Mouse (Mus musculus): ENCODE measurements at regions not wholly inside any gene's neighbourhood (a gene's known extent, or its start where the extent isn't known, plus 50 kb on each side); places are given as distances from the start of the nearest gene placed in this dataset.

DNA sequence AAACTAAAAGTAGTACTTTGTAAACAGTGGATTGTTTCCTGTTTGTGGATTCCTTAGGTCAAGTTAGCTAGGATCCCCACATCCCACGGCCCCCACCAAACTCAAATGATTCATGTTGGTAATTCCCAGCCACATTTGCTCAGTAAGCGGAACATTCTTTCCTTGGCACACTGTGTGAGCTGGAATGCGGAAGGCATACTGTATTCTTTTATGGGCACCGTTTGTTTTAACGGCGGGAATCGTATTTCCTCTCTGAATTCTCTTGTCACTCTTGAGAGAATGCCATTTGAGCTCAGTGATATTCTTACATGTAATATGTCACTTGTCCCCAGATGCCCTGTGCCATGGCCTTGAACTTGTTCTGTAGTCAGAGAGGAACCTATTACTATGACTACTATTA, 189.1 kb upstream of the Gm17509 start:
- H3K27me3 ChIP-seq (ENCODE audit: insufficient read depth, low read length), result no peaks in the 10 kb centered on the region
- H3K4me3 ChIP-seq (ENCODE audit: low read depth, low read length), result no peak overlapping the region
- no peak for TF ChIP-seq CTCF (IDR thresholded peaks at IDR 0.05; ENCODE audit: low read depth)
- H3K4me1 ChIP-seq (ENCODE audit: insufficient read depth), result no peaks in the 10 kb centered on the region
- 63% methylated on average over 7 of the region's 7 CpGs for WGBS
- H3K27ac ChIP-seq (ENCODE audit: low read depth), result no peak overlapping the region
- ATAC-seq (ENCODE audit: insufficient read depth), result no peak; the same call in 1 of the 2 replicates
- no peak overlapping the region for H3K4me2 ChIP-seq
- no peaks in the 10 kb centered on the region for H3K9me3 ChIP-seq (ENCODE audit: low read depth, low read length)
- no peak overlapping the region for H3K9ac ChIP-seq
- peak; percentile 39 for DNase-seq
- H3K36me3 ChIP-seq (ENCODE audit: insufficient read depth), result no peaks in the 10 kb centered on the region

DNA sequence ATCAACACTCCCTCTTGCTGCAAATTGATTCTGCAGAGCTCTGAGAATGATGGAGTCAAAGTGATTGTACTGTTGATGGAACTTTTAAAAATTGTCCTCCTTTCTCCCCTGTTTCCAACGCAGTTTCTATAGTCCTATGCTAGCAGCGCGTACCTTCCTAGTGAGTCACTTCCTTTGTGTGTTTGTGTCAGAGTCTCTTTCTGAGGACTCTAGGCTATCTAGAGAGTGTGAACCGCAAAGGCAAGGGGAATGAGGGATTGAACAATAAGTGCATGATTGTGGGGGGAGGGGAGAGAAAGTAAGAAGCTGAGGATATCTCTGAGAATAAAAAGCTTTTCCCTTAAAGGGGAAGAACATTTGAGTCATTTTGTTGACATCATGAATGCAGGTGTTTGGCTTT, 188.5 kb upstream of the Hcn1 start:
- ATAC-seq (ENCODE audit: insufficient read depth), result no peak
- TF ChIP-seq CTCF (IDR thresholded peaks at IDR 0.05; ENCODE audit: low read depth), result no peak

DNA sequence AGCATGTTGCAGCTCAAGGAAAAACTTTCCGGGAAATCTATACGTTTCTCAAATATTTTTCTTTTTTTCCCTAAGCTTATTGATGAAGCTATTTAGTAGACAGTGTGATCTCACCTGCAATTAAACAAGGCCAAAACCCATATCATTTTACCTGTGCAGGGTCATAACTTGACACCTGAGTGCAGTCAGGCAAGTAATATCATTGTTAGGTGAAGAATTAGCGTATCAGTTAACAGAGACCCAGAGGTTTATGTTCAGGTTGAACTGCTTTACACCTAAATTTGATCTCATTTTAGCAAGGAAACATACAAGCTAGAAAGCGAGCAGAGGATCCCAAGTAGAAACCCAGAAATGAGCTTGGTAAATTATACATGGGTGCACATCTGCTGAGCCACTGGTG, 178.6 kb upstream of the Hcn1 start:
- no peak for TF ChIP-seq CTCF (IDR thresholded peaks at IDR 0.05; ENCODE audit: low read depth)
- Histone ChIP-seq H3K36me3 (ENCODE audit: insufficient read depth) (no peaks in the 10 kb centered on the region), H3K27ac (ENCODE audit: low read depth) (no peak overlapping the region), H3K27me3 (ENCODE audit: insufficient read depth, low read length) (no peaks in the 10 kb centered on the region), H3K4me3 (ENCODE audit: low read depth, low read length) (no peak overlapping the region), H3K9ac (no peak overlapping the region), H3K4me1 (ENCODE audit: insufficient read depth) (no peaks in the 10 kb centered on the region), H3K4me2 (no peak overlapping the region), H3K9me3 (ENCODE audit: low read depth, low read length) (no peaks in the 10 kb centered on the region)
- DNase-seq (no peak), ATAC-seq (ENCODE audit: insufficient read depth) (no peak)
- 93% methylated on average over 4 of the region's 4 CpGs for WGBS

More for the DNA sequence above, 188.5 kb upstream of the Hcn1 start:
- no peaks in the 10 kb centered on the region for H3K36me3 ChIP-seq (ENCODE audit: insufficient read depth)
- DNase-seq, result no peak
- H3K27me3 ChIP-seq (ENCODE audit: insufficient read depth, low read length), result no peaks in the 10 kb centered on the region
- no peaks in the 10 kb centered on the region for H3K9me3 ChIP-seq (ENCODE audit: low read depth, low read length)
- no peak overlapping the region for H3K4me2 ChIP-seq
- H3K4me1 ChIP-seq (ENCODE audit: insufficient read depth), result no peaks in the 10 kb centered on the region
- WGBS, result 78% methylated on average over 4 of the region's 4 CpGs
- no peak overlapping the region for H3K27ac ChIP-seq (ENCODE audit: low read depth)
- no peak overlapping the region for H3K9ac ChIP-seq
- no peak overlapping the region for H3K4me3 ChIP-seq (ENCODE audit: low read depth, low read length)

DNA sequence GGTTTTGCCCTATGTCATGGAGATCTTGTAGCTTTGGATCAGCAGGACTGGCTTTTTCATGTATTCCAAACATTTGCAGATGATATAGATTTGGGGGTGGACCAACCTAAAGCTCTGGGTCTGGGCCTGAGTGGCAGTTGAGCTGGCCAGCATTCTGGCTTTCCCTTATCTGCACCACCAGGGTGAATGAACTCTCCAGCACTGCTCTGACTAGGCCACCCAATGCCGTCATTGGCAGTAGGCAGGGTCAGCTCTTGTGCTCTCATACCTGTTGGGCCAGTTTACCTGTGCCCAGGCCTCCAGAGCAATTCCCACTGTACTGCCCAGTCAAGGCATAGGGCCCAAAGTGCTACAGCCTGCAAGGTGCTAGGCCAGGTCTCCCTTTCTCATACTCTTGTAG, 177.1 kb upstream of the Hcn1 start:
- Histone ChIP-seq H3K9ac (no peak overlapping the region), H3K27ac (ENCODE audit: low read depth) (no peak overlapping the region), H3K36me3 (ENCODE audit: insufficient read depth) (no peaks in the 10 kb centered on the region), H3K4me1 (ENCODE audit: insufficient read depth) (no peaks in the 10 kb centered on the region), H3K27me3 (ENCODE audit: insufficient read depth, low read length) (no peaks in the 10 kb centered on the region), H3K9me3 (ENCODE audit: low read depth, low read length) (no peaks in the 10 kb centered on the region), H3K4me2 (no peak overlapping the region), H3K4me3 (ENCODE audit: low read depth, low read length) (no peak overlapping the region)
- no peak for TF ChIP-seq CTCF (IDR thresholded peaks at IDR 0.05; ENCODE audit: low read depth)
- WGBS, result 70% methylated on average over 1 of the region's 1 CpGs
- DNase-seq, result no peak
- ATAC-seq (ENCODE audit: insufficient read depth), result no peak

DNA sequence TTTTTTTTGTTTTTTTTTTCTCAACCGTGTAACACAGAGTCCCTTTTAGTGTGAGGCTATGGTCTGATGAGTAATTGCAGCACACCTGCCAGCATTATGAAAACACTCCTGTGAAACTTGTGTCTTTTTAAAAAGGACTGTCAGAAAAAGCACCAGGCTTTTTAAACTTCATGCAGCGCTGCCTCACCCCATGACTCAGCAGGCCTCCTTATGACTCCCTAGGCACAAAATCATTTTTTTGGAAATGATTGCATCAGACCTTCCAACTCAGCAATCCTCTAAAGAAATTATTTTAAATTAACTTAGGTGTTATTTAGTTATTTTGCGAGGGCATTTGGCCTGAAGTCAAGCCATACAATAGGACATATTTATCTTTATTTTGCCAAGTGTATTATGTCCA, 134.7 kb upstream of the Hcn1 start:
- ATAC-seq (ENCODE audit: insufficient read depth), result no peak
- WGBS, result 66% methylated on average over 3 of the region's 3 CpGs
- no peak overlapping the region for H3K4me3 ChIP-seq (ENCODE audit: low read depth, low read length)

DNA sequence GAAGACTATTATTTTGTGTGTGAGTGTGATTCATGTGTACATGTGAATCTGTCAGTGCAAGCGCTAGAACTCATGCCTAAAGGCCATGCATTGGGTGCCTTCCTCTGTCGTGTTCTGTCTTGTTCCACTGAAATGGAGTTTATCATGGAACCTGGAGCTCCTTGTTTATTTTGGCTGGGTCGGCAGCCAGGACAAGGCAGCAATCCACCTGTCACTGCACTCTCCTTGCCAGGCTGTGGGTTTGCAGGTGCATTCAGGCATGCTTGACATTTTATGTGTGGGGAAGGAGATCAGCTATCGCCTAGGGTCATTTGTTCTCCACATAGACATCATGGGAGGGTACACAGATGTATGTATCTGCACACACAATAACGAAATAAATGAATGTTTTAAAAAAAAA, 129.4 kb upstream of the Hcn1 start:
- no peaks in the 10 kb centered on the region for H3K27me3 ChIP-seq (ENCODE audit: insufficient read depth, low read length)
- no peak overlapping the region for H3K9ac ChIP-seq
- H3K27ac ChIP-seq (ENCODE audit: low read depth), result no peak overlapping the region
- no peak for ATAC-seq (ENCODE audit: insufficient read depth)
- 55% methylated on average over 5 of the region's 5 CpGs for WGBS
- H3K4me2 ChIP-seq, result no peak overlapping the region
- no peaks in the 10 kb centered on the region for H3K9me3 ChIP-seq (ENCODE audit: low read depth, low read length)
- H3K4me3 ChIP-seq (ENCODE audit: low read depth, low read length), result no peak overlapping the region
- no peak for DNase-seq
- H3K4me1 ChIP-seq (ENCODE audit: insufficient read depth), result no peaks in the 10 kb centered on the region
- no peak for TF ChIP-seq CTCF (IDR thresholded peaks at IDR 0.05; ENCODE audit: low read depth)
- H3K36me3 ChIP-seq (ENCODE audit: insufficient read depth), result no peaks in the 10 kb centered on the region

More for the DNA sequence above, 134.7 kb upstream of the Hcn1 start:
- no peak for TF ChIP-seq CTCF (IDR thresholded peaks at IDR 0.05; ENCODE audit: low read depth)
- Histone ChIP-seq H3K9me3 (ENCODE audit: low read depth, low read length) (no peaks in the 10 kb centered on the region), H3K4me2 (no peak overlapping the region), H3K27me3 (ENCODE audit: insufficient read depth, low read length) (no peaks in the 10 kb centered on the region), H3K4me1 (ENCODE audit: insufficient read depth) (no peaks in the 10 kb centered on the region), H3K9ac (no peak overlapping the region), H3K27ac (ENCODE audit: low read depth) (no peak overlapping the region), H3K36me3 (ENCODE audit: insufficient read depth) (no peaks in the 10 kb centered on the region)
- DNase-seq, result no peak

DNA sequence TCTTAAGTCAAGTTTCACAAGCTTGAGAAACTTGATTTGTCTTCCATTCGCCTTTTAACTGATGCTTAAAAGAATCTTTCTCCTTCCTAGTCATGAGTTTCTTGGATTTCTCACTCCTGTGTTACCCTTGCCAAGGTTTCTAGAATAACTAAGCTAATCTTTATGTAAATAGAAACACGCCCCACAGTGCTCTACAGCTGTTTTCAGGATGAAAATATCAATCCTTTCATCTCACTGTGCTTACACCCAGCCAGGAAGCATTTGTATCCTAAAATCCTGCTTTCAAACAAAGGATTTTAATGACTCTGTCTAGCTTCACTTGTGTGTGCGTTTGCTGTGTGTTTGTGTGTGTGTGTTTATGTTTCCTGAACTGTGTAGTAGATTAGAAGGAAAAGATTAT, 119.5 kb upstream of the Hcn1 start:
- WGBS, result 36% methylated on average over 3 of the region's 3 CpGs
- no peak overlapping the region for H3K4me2 ChIP-seq
- no peaks in the 10 kb centered on the region for H3K4me1 ChIP-seq (ENCODE audit: insufficient read depth)
- DNase-seq (no peak), ATAC-seq (ENCODE audit: insufficient read depth) (no peak; the same call in 1 of the 2 replicates)
- TF ChIP-seq CTCF (IDR thresholded peaks at IDR 0.05; ENCODE audit: low read depth), result no peak
- H3K27me3 ChIP-seq (ENCODE audit: insufficient read depth, low read length), result no peaks in the 10 kb centered on the region
- no peak overlapping the region for H3K4me3 ChIP-seq (ENCODE audit: low read depth, low read length)
- no peak overlapping the region for H3K9ac ChIP-seq
- H3K9me3 ChIP-seq (ENCODE audit: low read depth, low read length), result no peaks in the 10 kb centered on the region
- H3K36me3 ChIP-seq (ENCODE audit: insufficient read depth), result no peaks in the 10 kb centered on the region
- H3K27ac ChIP-seq (ENCODE audit: low read depth), result no peak overlapping the region

DNA sequence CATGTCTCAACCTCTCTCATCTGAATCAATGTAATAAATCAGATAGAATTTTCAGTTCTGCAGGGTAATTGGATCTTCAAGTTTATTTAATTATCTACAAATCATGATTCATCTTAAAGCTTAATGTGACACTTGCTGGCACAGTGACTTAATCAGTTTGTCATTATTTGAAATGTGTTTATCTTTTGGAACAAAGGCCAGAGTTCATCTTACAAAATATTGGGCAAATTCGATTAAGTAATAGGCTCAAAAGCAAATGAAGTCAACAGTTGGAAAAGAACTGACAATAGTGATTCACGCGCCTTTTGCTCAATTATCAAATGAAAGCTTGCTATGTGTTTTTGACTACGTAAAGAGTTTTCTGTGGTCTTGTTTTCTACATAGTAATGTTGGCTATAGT, 93.4 kb upstream of the Hcn1 start:
- Histone ChIP-seq H3K9ac (no peak overlapping the region), H3K4me1 (ENCODE audit: insufficient read depth) (no peaks in the 10 kb centered on the region), H3K27ac (ENCODE audit: low read depth) (no peak overlapping the region), H3K9me3 (ENCODE audit: low read depth, low read length) (no peaks in the 10 kb centered on the region), H3K27me3 (ENCODE audit: insufficient read depth, low read length) (no peaks in the 10 kb centered on the region), H3K4me2 (no peak overlapping the region), H3K4me3 (ENCODE audit: low read depth, low read length) (no peak overlapping the region), H3K36me3 (ENCODE audit: insufficient read depth) (no peaks in the 10 kb centered on the region)
- WGBS, result 77% methylated on average over 4 of the region's 4 CpGs
- no peak for DNase-seq
- ATAC-seq (ENCODE audit: insufficient read depth), result no peak
- no peak for TF ChIP-seq CTCF (IDR thresholded peaks at IDR 0.05; ENCODE audit: low read depth)
